Comparison of ENCODE assay signal across 8 mouse cellular contexts in genomic region chr5:20952337-20952925, GRCm38 (mm10). TPM values are rescaled to one million over a fixed set of nuclear protein-coding genes. Genes with fewer than 3 reads are reported as not detected.
DNase-seq lines count a peak whose midpoint lies in the region; ATAC-seq and TF ChIP-seq lines count a peak whose summit lies in the region.

No protein-coding gene starts in this region.

- H3K9me3 ChIP-seq in lung, embryonic 16.5 days (ENCODE audit: control insufficient read depth, low read length) = no peaks in the 10 kb centered on the region; the same call in 1 of the 2 replicates
- no peaks in the 10 kb centered on the region; the same call in 1 of the 2 replicates for H3K9me3 ChIP-seq in limb, embryonic 10.5 days (replicated peaks)

- H3K27ac ChIP-seq in lung, embryonic 16.5 days (ENCODE audit: low read length) = peak overlapping the region; percentile 66
- H3K27ac ChIP-seq in embryonic fibroblast, embryonic 13.5 days (ENCODE audit: insufficient read depth, low read length) = peak overlapping the region; percentile 62
- peak overlapping the region; percentile 98 for H3K27ac ChIP-seq in limb, embryonic 10.5 days
- no peak overlapping the region for H3K27ac ChIP-seq in olfactory bulb, adult 2 months (ENCODE audit: insufficient read depth, low read depth, low read length)

- TF ChIP-seq CTCF in embryonic fibroblast, embryonic 13.5 days (IDR thresholded peaks at IDR 0.05; ENCODE audit: borderline replicate concordance, insufficient read depth, low read length) = no peak
- no peak for TF ChIP-seq CTCF in olfactory bulb, adult 2 months (IDR thresholded peaks at IDR 0.05; ENCODE audit: insufficient read depth, low read depth, low read length)

- ATAC-seq in lung, embryonic 16.5 days (ENCODE audit: low read depth) = no peak

- peaks cover 11% of the 10 kb centered on the region for H3K4me1 ChIP-seq in lung, embryonic 16.5 days (replicated peaks; ENCODE audit: control insufficient read depth, insufficient read depth, low read length)
- peaks cover 2% of the 10 kb centered on the region for H3K4me1 ChIP-seq in embryonic fibroblast, embryonic 13.5 days (ENCODE audit: control insufficient read depth, insufficient read depth, low read length)
- peaks cover 16% of the 10 kb centered on the region for H3K4me1 ChIP-seq in limb, embryonic 10.5 days
- H3K4me1 ChIP-seq in olfactory bulb, adult 2 months (ENCODE audit: control insufficient read depth, insufficient read depth, low read length) = no peaks in the 10 kb centered on the region

- DNase-seq in lung, adult 18-20 months = no peak
- DNase-seq in limb, embryonic 10.5 days (ENCODE audit: low spot score) = no peak
- DNase-seq in thymus, postnatal 10 days (ENCODE audit: low spot score in 2 of 2) = no peak
- no peak for DNase-seq in frontal cortex, adult 2 months (ENCODE audit: extremely low spot score in 1 of 2, low spot score in 1 of 2)
- DNase-seq in layer of hippocampus, adult 9-10 months (ENCODE audit: low spot score) = no peak

- H3K9ac ChIP-seq in lung, embryonic 16.5 days (ENCODE audit: low read length) = peak overlapping the region; percentile 70

- peak overlapping the region; percentile 60 for H3K4me2 ChIP-seq in lung, embryonic 16.5 days (ENCODE audit: low read depth, low read length)

- TF ChIP-seq POLR2A in embryonic fibroblast, embryonic 13.5 days (IDR thresholded peaks at IDR 0.05; ENCODE audit: low read depth, low read length) = no peak
- TF ChIP-seq POLR2A in olfactory bulb, adult 2 months (IDR thresholded peaks at IDR 0.05; ENCODE audit: insufficient read depth, low read depth, low read length) = no peak

- no peaks in the 10 kb centered on the region for H3K27me3 ChIP-seq in lung, embryonic 16.5 days (ENCODE audit: control insufficient read depth, insufficient read depth, low read depth, low read length)
- H3K27me3 ChIP-seq in limb, embryonic 10.5 days (ENCODE audit: low read depth, poor library complexity, severe bottlenecking) = no peaks in the 10 kb centered on the region

- 11% methylated on average over 9 of the region's 9 CpGs for WGBS in lung, embryonic 16.5 days
- WGBS in limb, embryonic 10.5 days = 21% methylated on average over 9 of the region's 9 CpGs
- WGBS in olfactory bulb, adult 2 months = 25% methylated on average over 9 of the region's 9 CpGs

- H3K36me3 ChIP-seq in lung, embryonic 16.5 days (ENCODE audit: control insufficient read depth, insufficient read depth, low read length) = peaks cover 2% of the 10 kb centered on the region; the same call in 1 of the 2 replicates
- H3K36me3 ChIP-seq in limb, embryonic 10.5 days = peaks cover 10% of the 10 kb centered on the region

- H3K4me3 ChIP-seq in lung, embryonic 16.5 days (ENCODE audit: low read length) = peak overlapping the region; percentile 86
- H3K4me3 ChIP-seq in embryonic fibroblast, embryonic 13.5 days (ENCODE audit: insufficient read depth, low read length) = peak overlapping the region; percentile 98
- peak overlapping the region; percentile 96 for H3K4me3 ChIP-seq in limb, embryonic 10.5 days
- peak overlapping the region; percentile 85; the same call in 1 of the 2 replicates for H3K4me3 ChIP-seq in olfactory bulb, adult 2 months (ENCODE audit: insufficient read depth, low read depth, low read length)

RNA-seq across cellular contexts. Expression of gene Rsbn1l, which starts 3.8 kb away (rescaled TPM):
- 4.4 and 5.5 TPM in 2 replicates for polyA plus RNA-seq in lung, embryonic 16.5 days (2015; fragmentation: Nextera tagmentation; extraction: Ambion mirVana)
- polyA plus RNA-seq in embryonic fibroblast, embryonic 13.5 days (2011; ENCODE audit: insufficient read length, low read depth, missing spikeins) = 8.8 and 9.3 TPM in 2 replicates
- polyA plus RNA-seq in limb, embryonic 10.5 days (2016; fragmentation: Nextera tagmentation; extraction: Ambion mirVana) = 4.5 and 4.9 TPM in 2 replicates
- not detected in 2 replicates for polyA plus RNA-seq in olfactory bulb, adult 2 months (2012; ENCODE audit: insufficient read depth, insufficient read length, low replicate concordance, missing spikeins)
- 12.0 and 12.5 TPM in 2 replicates for polyA plus RNA-seq in frontal cortex, adult 2 months (2012; rRNA removed)
